Mouse (Mus musculus) MN1 (cell line): Measurements from ENCODE around the gene Rchy1.

ENCODE experiments used
- DNase-seq: peaks from one replicate; pipeline ENCODE4 v3.0.0-alpha.2; 2016; ENCODE audit warnings: low spot score

Rchy1 gene

GRCm38 (mm10) chr5:91962639-91963440, at the start of gene Rchy1:
Rchy1 (minus strand) TSS chr5:91963068.
- DNase-seq: peak; percentile 95

DNA sequence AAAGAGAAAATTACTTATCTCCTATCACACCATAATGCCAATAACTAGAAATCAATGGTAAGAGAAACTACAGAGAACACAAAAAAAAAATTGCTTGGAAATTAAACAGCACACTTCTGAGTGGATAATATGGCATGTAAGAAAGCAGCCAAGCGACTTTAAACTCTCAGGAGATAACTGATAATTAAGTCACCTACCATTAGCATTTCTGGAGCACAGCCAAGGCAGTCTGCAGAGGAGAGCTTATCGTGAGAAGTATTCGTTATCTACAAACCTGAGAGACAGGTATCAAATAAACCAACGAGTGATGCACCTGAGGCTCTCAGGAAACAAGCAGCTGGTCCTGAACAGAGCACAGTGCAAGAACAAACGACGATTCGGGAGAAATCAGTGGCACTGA, 48.9 kb upstream of the Rchy1 start:
- DNase-seq: no peak

DNA sequence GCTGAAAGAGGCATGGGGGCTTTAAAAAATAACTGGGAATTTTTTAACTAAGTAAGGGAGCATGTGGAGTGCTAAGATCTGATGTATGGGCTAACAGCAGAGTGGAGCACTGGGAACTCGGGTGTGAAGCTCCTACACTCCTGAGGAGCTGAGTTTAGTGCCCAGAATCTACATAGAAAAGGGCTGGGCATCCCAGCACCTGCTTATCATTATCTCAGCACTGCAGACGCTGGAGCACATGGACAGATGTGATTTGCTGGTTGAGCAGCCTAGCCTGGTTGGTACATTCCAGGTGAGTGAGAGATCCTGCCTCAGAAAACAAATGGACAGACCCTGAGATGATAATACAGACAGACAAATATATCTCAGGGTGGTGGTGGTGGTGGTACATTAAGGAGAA, 47.0 kb upstream of the Rchy1 start:
- DNase-seq: no peak

DNA sequence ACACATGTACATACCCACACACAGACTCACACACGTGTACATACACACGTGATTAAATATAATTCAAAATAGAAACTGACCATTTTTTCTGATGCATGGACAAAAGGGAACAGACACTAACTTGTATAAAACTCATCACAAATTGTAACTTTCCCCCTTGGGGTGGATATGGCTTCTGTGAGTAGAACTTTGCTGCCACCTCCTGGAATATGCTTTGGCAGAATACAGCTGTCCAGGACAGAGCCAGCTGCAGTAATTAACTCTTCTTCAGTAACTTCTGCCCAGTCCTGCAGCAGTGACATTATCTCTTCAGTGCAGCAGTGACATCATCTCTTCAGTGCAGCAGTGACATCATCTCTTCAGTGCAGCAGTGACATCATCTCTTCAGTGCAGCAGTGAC, 40.1 kb upstream of the Rchy1 start:
- peak; percentile 60 for DNase-seq

DNA sequence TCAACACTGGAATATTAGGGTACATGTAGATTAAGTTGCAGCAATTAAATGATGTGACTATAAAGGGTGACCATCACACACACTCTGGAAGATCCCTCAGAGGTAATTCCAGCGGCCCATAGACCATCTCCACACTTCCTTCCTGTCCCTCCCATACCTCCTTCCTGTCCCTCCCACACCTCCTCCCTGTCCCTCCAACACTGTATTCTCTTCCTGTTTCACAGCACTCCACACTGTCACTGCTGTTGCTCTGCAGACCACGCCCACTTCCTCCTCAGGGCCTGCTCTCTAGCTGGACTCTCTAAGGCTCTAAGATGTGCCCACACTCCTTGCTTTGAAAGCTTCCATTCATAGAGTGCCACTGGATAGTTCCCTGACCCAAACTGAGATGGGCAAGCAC, 37.9 kb upstream of the Rchy1 start:
- peak; percentile 20 for DNase-seq

DNA sequence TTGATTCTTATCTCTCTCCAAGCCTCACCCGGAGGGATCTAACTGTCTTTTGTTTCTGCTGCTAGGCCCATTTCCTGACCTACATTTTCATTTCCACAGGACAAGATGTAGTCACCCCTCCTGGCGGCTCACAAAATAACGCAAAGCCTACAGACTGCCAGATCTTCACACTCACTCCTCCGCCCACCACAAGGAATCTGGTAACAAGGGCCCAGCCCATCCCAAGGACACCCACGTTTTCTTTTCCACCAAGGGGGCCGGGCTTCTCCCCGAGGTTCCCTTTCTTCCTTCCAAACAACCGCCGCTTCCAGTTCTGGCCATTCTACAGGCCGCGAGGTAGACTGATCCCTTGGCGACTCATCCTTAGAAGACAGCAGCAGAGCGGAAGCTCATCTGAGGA, 31.7 kb upstream of the Rchy1 start:
- DNase-seq: peak; percentile 83

GRCm38 (mm10) chr5:91993061-91993460, 30.2 kb upstream of the Rchy1 start:
- DNase-seq: no peak

GRCm38 (mm10) chr5:91991191-91991937, 28.5 kb upstream of the Rchy1 start:
- DNase-seq: no peak

- DNase-seq: no peak
Observed at GRCm38 (mm10) chr5:91989261-91989660, 26.4 kb upstream of the Rchy1 start.

- DNase-seq: no peak
Observed at GRCm38 (mm10) chr5:91987799-91988198, 24.9 kb upstream of the Rchy1 start.

- DNase-seq: no peak
Observed at GRCm38 (mm10) chr5:91987236-91987635, 24.4 kb upstream of the Rchy1 start, which contains the start of gene Odaph. Odaph (plus strand) TSS chr5:91987475.

DNA sequence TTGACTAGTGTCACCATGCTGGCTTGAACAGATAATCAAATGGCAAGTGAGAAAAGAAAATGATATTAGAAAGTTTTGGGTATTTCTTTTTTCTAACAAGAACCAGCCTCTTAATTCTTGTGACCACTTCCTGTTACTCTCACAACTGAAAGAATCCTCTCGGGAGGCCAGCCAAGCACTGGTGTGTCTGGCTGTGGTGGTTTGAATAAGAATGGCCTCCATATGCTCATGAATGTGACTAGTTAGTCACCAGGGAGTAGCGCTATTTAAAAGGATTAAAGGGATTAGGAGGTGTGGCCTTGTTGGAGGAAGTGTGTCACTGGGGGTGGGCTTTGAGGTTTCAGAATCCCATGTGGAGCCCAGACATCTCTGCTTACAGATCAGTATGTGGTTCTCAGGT, 22.9 kb upstream of the Rchy1 start:
- no peak for DNase-seq

- DNase-seq: no peak
Observed at GRCm38 (mm10) chr5:91983490-91983889, 20.6 kb upstream of the Rchy1 start.

DNA sequence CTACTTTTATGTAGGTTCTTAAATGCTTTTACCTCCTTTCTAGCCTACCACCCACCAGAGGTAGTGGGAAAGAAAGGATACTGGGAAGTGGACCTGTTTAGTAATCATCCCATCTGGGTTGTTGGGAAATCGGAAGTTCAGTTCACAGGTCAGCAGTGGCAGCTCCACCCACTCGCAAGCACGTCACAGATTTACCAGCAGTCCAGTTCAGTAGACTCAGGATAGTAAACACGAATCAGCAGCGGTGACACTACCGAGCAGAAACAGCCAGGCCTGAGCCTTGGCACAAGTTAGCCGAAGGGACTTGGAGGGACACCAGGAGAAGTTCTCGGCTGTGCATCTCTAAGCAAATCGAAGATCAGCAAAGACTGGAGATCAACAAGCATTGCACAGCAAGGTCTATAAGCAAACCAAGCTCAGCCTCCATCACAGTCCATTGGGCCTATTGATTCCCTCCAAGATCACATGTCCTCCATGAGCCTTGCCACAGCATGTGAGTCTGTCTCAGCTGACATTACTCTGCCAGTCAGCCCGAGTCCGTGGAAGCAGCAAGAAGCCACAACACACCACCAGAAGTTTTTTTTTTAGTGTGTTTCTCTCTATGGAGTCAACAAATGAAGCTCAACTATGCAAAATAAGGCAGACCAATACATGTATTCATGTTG, 18.4 kb upstream of the Rchy1 start:
- DNase-seq: no peak

DNA sequence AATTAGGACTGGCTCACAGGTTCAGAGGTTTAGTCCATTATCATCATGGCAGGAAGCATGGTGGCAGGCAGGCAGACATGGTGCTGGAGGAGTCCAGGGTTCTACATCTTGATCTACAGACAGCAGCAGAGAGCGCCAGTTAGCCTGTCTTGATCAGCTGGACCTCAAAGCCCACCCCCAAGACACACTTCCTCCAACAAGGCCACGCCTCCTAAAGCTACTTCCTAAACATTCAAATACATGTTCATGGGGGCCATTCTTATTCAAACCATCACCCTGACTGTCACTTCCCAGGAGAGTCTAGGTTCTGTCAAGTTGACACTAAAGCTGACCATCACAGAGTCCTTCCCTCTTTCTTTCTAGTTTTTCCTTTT, 14.5 kb upstream of the Rchy1 start:
- DNase-seq: no peak

GRCm38 (mm10) chr5:91976566-91977396, 13.9 kb upstream of the Rchy1 start:
- DNase-seq: no peak

DNA sequence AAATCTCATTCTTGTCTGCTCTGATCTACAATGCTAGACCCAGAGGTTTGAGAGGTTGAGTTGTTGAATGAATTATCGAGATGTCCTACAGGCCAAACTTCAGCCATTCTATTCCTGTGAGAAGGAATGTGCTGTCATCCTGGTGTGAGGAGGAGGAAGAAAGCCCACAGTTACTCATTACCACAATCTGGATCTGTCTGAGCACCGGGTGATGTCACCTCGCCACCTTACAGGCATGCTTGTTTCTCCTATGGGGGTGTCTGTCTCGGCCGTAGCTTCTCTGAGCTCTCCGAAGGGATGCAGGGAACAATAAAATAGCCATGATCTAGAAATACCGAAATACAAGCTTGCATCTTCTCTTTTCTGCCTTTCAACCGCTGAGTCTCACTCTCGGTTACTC, 12.9 kb upstream of the Rchy1 start:
- DNase-seq: no peak

- DNase-seq: no peak
Observed at GRCm38 (mm10) chr5:91974002-91974401, 11.1 kb upstream of the Rchy1 start.

DNA sequence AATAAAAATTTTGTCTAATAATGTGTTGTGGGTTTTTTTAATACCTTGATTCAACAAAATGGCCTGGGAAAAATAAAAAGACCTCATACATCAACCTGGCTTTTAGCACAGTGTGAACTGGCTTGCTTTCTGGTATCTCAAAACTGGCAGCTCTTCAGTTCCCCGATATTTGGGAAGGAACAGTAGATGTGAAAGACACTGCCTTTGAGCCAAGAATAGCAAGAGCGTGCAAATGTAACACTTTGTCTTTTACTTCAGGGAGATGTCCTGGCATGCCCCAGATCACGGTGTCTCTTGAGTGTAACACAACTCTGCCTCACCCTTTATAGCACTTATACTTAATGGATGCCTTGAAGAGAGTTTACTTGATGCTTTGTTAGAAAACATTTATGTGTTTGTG, 9.2 kb upstream of the Rchy1 start:
- no peak for DNase-seq

DNA sequence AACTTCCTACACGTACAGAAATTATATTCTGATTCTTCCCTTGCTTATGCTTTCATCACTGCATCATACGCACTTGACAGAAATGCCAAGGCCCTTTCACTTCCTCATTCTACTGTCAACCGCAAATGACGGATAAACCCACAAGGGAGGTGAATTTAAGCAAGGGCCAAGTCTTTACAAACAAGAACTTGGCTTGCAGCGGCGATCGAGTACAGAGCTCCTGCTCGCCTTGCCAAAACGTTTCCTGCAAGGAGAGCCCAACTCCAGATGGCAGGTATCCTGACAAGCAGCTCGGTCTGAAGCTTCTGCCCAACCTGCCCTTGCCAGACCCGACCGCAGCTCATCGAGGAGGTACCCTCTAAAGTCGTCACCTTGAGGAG, 619 bp downstream of the Rchy1 start:
- no peak for DNase-seq

DNA sequence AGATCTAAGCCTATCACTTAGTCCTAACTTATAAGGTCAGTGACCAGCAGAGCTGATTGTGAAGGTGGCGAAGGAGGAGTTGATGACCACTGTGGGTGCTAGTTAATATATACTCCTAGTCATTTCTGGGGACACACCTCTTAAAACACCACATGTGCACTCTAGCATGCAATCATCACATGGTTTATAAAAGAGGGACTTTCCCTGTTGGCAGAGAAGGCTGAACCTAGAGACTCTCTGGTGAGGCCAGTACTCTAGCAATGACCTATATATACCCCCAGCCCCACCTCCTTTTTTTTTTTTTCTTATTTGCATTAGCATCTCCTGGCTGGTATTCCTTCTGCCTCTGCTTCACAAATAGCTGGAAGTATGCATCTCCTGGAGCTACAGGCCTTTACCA, 1.5 kb downstream of the Rchy1 start:
- peak; percentile 29 for DNase-seq

GRCm38 (mm10) chr5:91960606-91961254, 2.1 kb downstream of the Rchy1 start:
- peak; percentile 18 for DNase-seq
